Mouse (Mus musculus) gastrocnemius, postnatal 4 days (tissue): ENCODE measurements around the gene Olfr811. TPM values are rescaled to one million over a fixed set of nuclear protein-coding genes. Genes with fewer than 3 reads are reported as not detected.
A peak's percentile ranks its signal among the peaks of the same experiment; 100 is the strongest.

ENCODE experiments used
- DNase-seq, 2 experiments: peaks; one replicate each; pipeline ENCODE4 v3.0.0; 2021 to 2022; ENCODE audit warnings: low spot score in 2 of 2, mixed read lengths in 2 of 2
- long read RNA-seq, 2 experiments: library from polyadenylated mRNA; stranded (forward); transcript quantifications; one replicate each; pipeline ENCODE4 v2.0.0; 2021
- total RNA-seq, 2 experiments: library from RNA; stranded (reverse); gene quantifications; 2 replicates each; pipeline ENCODE4 v1.2.3; 2021

The Olfr811 gene
- not detected for total RNA-seq
- long read RNA-seq, experiment 1: 0 reads
- long read RNA-seq, experiment 2: 0 reads

DNA sequence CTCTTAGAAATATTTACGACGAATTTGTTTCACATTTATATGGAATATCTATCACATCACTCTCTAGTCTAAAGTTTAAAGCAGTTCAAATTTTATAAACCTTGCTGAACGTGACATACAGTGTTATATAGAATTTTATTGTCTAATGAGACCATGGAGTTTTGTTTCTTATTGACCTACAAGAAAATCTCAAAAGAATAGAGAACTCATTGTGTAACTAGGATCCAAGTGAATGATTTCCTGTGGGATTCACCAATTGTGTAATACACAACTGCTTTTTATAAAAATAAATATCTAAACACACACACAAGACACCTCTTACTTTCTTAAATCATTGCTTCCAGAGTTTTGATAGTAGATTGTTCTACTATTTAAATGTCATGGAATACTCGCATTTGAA lies at the start of gene Olfr811:
Olfr811 (minus strand) TSS at position 101 of the 400 bp plus-strand sequence.
- no peak for DNase-seq

DNA sequence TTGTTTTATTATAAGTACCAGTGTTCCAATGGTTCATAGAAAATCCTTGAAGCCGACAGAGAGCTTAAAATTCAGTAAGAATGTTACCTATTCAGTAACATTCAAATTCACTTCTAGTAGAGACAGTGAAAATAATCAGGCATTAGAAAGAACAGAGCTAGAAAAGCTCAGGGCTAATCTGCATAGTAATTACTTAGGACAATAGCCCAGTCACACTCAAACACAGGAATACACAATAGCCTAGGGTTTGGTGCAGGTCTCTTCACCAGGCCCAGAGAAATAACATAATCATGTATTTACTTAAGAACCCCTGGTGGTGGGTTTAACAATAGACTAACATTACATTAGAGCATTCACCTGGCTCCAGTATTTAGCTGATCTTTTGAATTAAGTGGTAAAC lies 43.1 kb upstream of the Olfr811 start:
- no peak for DNase-seq

- no peak for DNase-seq
Measured at GRCm38 (mm10) chr10:129845994-129846393, 41.8 kb upstream of the Olfr811 start, which contains the start of gene Olfr812. Gene Olfr812 (minus strand): TSS chr10:129846094.

GRCm38 (mm10) chr10:129794817-129795216 lies 9.4 kb downstream of the Olfr811 start, which contains the start of gene Olfr810:
Gene Olfr810 (minus strand): TSS chr10:129794917.
- no peak for DNase-seq

DNA sequence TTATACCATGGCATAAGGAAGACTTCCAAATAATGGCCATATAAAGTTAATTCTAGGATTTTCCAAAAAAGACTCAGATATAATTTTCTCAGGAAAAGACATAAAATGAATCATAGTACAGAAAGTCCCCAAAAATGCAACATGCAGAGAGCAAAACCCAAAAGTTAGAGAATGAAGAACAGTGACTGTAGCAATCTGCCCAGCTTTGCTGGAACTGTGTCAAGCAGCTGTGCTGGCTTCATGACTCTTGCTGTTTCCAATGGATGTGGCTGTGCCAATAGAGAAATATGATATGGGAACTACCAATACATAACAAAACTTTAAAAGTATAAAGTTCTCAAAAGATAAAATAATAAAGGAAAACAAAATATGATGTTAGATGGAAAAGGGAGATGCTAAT lies 26.1 kb downstream of the Olfr811 start:
- DNase-seq: peak in 1 of 2 experiments; percentile 43

DNA sequence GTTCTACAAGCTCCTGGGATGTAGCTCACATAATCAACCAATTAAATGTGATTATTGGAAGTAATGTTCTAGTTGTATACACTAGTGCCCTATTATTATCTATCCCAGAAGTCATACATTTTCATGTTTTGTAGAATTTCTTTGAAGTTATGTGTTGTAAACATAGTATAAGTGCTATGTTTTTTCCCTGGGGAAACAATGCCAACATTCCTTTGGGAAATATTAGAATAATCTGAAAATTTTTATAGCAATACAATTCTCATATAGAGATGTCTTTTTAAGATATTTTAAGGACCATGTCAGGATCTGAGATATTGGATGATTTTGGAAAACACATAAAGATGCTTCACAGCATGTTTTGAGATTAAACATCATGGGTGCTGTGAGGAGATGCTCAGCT lies 29.9 kb downstream of the Olfr811 start, which contains the start of gene Olfr809:
Olfr809 (plus strand) TSS at position 301 of the 400 bp plus-strand sequence.
- DNase-seq: no peak

DNA sequence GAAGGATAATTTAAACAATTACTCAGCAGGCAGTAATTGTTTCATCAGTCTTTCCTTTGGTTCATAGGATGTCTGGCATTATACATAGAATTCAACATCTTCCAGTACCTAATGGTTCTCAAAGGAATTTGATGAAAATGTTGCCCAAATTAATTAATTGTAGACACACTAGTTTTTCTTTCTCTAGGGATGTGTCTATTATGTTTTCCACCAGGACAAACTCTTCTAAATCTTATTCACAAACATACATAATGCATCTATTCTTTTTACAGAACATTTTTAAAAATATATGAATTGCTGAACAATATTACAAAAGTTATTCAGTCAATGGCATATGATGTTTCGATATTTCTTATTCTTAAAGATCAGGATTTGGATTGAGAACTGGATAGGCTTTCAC lies 39.0 kb downstream of the Olfr811 start, which contains the start of gene Olfr808:
Olfr808 (plus strand) TSS at position 301 of the 400 bp plus-strand sequence.
- no peak for DNase-seq

GRCm38 (mm10) chr10:129757693-129758092 lies 46.5 kb downstream of the Olfr811 start, which contains the start of gene Olfr807:
Gene Olfr807 (minus strand): TSS chr10:129757793.
- no peak for DNase-seq

Other genes with a start within 250 kb of the Olfr811 start
- not detected for gene Olfr794, start 236.7 kb downstream of the Olfr811 start, total RNA-seq
- not detected for gene Olfr796, start 191.8 kb downstream of the Olfr811 start, total RNA-seq
- not detected for gene Olfr798, start 176.5 kb downstream of the Olfr811 start, total RNA-seq
- gene Olfr799, start 166.9 kb downstream of the Olfr811 start, total RNA-seq: not detected
- not detected for gene Olfr800, start 146.7 kb downstream of the Olfr811 start, total RNA-seq
- gene Olfr801, start 130.5 kb downstream of the Olfr811 start, total RNA-seq: not detected
- gene Olfr802, start 116.2 kb downstream of the Olfr811 start, total RNA-seq: not detected
- not detected for gene Olfr803, start 110.1 kb downstream of the Olfr811 start, total RNA-seq
- not detected for gene Olfr804, start 101.2 kb downstream of the Olfr811 start, total RNA-seq
- gene Olfr805, start 75.0 kb downstream of the Olfr811 start, total RNA-seq: not detected
- not detected for gene Olfr806, start 62.5 kb downstream of the Olfr811 start, total RNA-seq
- gene Olfr807, start 46.6 kb downstream of the Olfr811 start, total RNA-seq: not detected
- gene Olfr808, start 38.9 kb downstream of the Olfr811 start, total RNA-seq: not detected
- gene Olfr809, start 29.8 kb downstream of the Olfr811 start, total RNA-seq: not detected
- gene Olfr810, start 9.5 kb downstream of the Olfr811 start, total RNA-seq: not detected
- gene Olfr812, start 41.7 kb upstream of the Olfr811 start, total RNA-seq: not detected
- not detected for gene Olfr813, start 51.0 kb upstream of the Olfr811 start, total RNA-seq
- not detected for gene Olfr814, start 75.5 kb upstream of the Olfr811 start, total RNA-seq
- not detected for gene Olfr815, start 101.5 kb upstream of the Olfr811 start, total RNA-seq
- not detected for gene Olfr816, start 111.2 kb upstream of the Olfr811 start, total RNA-seq
- gene Olfr818, start 144.7 kb upstream of the Olfr811 start, total RNA-seq: not detected
- gene Olfr819, start 162.9 kb upstream of the Olfr811 start, total RNA-seq: not detected
- not detected for gene Olfr247, start 171.7 kb upstream of the Olfr811 start, total RNA-seq
- gene Gm10310, start 180.7 kb upstream of the Olfr811 start, total RNA-seq: not detected
- gene Olfr820, start 208.2 kb upstream of the Olfr811 start, total RNA-seq: not detected
- not detected for gene Olfr821, start 226.0 kb upstream of the Olfr811 start, total RNA-seq